Mouse (Mus musculus): Measurements from ENCODE around the gene Cpd.
A peak's percentile ranks its signal among the peaks of the same experiment; 100 is the strongest.

The Cpd gene

DNA sequence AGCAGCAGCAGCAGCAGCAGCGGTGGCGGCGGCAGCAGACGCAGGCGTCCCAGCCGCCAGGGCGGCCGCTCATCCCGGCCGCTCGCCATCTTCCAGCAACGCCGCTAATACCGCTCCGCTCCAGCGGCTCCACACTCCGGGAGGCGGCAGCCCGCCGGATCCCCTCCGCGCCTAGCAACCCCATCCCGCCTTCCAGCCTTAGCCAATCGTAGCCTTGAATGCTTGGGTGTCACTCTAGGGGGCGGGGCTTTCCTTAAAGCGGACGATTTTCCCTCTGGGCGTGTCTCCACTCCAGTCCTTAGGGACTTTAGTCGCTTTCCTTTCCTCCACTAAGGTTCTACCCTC, at the start of gene Cpd:
Gene Cpd (minus strand): TSS at position 141 of the 345 bp plus-strand sequence.
- peak; percentile 66 to 67 for DNase-seq (ENCODE audit: low spot score in 2 of 2)

DNA sequence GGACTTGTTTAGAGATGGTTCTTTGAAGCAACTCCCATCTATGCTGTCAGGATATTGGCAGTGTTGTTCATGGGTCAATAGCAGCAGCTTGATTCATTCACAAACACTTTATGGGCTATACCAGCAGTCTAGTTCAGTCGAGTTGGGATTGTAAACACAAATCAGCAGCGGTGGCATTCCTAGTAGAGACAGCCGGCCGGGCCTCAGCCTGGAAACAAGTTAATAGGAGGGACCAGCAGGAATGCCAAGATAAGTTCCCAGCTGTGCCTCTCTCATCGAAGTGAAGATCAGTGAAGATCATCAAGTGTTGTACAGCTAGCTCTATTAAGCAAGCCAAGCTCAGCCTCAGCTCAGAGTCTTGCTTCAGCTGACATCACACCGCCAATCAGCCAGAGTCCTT, 49.5 kb upstream of the Cpd start:
- DNase-seq (ENCODE audit: low spot score in 2 of 2) = no peak

DNA sequence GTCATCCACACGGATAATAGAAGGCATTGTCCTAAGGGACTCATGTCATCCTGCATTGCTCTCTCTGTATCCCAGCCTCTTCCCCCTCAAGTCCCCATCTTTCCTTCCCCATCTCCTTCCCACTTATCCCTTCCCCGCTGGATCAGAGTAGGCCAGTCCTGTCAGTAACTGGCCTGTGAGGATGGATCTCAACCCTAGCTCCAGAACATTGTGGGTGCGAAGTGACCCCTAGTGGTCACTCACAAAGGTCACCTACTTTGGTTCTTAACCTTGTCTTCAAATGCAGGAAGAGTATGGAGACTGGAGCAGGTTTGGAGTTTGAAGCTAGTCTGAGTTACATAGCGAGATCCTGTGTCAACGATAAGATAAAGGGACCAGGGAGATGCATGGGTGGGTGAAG, 47.4 kb upstream of the Cpd start:
- peak in 1 of 2 experiments; percentile 8 for DNase-seq (ENCODE audit: low spot score in 2 of 2)

DNA sequence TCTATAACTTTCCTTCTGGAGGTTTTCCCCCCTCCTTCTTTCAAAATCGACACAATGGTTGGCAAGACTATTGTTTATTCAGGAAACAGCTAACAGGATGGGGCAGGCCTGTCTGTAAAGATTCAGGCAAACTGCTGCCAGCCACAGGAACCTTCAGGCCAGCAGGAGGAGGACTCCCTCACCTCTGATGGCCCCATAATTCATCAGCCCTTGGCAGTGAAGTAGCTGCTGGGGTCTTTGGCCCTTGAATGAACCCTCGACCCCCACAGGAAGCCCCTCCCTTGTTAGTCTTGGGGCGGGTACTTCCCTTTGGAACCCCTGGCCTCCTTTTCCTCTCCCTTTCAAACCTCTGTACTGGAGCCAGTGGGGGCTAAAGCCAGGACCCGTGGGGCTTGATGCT, 46.8 kb upstream of the Cpd start:
- DNase-seq (ENCODE audit: low spot score in 2 of 2) = no peak

DNA sequence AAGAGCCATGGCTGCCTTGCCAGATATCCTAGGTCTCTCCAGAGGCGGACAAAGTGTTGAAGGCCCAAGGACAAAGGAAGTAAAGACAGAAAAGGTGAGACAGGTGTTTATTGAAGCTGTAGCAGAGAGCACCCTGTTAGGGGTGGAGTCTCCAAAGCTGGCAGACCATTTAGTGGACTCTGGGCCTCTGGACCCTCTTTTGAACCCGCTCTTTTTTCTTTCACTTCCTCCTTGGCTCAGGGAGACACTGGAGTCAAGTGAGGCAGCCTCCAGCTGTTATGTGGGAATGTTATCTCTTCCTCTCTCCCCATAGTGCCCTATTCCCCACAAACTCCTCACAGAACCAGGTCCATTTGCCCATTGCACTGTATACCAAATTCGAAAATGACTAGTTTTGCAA, 46.2 kb upstream of the Cpd start:
- DNase-seq (ENCODE audit: low spot score in 2 of 2) = no peak

DNA sequence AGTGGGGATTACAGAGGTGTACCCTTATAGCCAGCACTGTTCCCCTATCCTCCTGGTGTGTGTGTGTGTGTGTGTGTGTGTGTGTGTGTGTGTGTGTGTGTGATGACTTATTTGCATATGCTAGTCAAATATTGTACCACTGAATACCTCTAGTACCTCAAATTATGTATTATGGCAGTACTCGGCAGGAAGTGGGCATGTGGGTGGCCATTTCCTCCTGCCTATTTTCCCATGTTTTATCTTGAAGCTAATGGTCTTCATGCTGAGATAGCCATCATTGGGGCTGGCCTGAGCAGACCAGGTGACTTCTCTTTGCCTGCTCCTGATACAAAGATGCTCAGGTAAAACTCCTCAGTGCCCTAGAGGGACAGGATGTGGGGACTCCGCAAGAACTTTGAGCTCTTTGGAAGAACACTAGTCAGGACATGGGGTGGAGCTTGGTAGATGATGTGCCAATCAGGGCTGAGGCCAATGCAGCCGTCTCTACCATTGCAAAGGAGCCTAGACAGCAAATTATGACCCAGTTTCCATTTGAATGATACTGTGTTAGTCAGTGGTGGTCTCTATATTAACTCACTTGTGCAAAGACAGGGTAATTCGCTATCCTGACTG, 45.0 kb upstream of the Cpd start:
- no peak for DNase-seq (ENCODE audit: low spot score in 2 of 2)

DNA sequence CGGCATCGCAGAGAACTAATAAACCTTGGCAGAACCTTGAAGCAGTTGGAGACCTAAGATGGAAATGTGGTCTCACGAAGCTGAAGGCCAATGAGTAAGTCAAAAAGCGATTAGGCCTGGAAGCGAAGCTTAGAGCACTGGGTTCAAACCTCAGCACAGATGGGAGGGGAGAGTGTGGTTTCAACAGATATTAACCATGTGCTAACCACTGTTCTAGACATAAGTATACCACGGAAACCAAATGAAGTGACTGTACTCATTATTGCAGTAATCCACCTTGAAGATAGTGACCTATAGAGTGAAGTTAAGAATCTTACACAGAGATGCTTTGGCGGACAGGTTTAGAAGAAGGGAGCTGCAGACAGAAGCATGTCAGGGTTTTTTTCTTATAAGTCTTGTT, 44.4 kb upstream of the Cpd start:
- no peak for DNase-seq (ENCODE audit: low spot score in 2 of 2)

DNA sequence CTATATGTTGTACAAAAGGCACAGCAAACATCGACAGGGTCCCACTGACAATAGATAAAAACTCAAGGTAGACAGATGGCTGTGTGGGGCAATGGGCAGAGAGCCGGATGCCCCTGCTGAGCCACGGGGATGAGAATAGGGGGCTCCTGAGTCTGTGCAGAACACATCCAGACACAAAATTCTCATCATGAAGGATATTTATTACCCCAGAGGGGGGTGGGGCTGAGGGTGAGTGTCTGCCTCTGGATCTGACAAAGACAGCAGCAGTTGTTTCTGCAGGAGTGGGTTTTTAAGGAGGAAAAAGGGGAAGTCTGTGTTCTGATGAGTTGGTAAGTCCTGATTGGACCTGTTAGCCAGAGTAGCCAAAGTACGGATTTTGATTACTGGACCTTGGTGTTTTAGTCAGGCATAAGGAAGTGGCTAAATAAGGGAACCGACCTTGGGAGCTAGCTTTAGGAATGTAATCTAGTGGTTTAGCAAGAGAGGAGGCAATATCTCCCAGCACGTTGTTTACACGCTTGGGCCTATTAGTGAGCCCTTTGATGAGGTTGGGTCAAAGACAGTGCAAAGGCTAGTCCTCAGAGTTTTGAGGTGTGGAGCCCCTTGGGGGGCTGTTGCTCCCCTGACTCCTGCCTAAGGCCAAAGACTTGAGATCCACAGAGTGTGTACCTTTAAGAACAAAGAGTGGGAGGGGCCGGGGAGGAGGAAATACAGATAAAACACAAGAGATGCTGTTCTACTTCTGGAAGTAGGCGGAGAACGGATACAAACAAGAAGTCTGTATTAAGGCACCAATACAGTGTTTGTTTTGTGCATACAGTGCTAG, 42.7 kb upstream of the Cpd start:
- no peak for DNase-seq (ENCODE audit: low spot score in 2 of 2)

DNA sequence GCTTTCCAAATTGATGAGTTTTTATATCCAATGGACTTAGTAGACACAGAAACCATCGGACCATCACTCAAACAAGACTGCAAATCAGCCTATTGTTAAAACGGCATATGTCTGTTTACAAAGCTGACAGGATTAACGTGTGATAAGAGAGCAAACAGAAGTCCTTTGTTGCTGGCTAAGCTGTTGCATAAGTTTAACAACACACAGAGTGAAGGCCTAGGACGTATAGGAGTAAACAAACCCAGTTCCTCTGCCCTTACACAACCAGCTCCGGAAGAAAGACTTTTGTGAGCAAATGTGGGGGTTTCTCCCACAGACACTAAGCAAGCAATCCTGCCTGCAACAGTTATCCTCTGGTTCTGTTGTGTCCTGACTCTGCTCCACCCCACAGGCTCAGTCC, 37.6 kb upstream of the Cpd start:
- DNase-seq (ENCODE audit: low spot score in 2 of 2) = no peak

DNA sequence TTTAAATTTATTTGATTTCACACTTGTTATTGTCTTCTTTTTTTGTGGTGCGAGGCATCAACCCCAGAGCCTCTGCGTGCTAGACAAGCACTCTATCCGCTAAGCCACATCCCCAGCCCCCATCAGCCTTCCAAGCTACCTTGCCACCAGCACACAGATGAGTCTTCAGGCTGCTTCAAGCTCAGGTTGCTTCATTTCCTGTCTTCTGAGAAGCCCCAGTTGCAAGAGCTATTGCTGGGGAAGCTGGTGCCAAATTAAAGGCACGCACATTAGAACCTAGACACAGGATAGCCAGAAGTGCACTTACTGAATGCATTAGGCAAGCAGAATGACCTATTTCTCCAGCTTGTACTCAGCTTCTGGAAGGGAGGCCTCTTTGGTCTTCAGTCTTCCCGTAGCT, 33.0 kb upstream of the Cpd start:
- DNase-seq (ENCODE audit: low spot score in 2 of 2) = no peak

DNA sequence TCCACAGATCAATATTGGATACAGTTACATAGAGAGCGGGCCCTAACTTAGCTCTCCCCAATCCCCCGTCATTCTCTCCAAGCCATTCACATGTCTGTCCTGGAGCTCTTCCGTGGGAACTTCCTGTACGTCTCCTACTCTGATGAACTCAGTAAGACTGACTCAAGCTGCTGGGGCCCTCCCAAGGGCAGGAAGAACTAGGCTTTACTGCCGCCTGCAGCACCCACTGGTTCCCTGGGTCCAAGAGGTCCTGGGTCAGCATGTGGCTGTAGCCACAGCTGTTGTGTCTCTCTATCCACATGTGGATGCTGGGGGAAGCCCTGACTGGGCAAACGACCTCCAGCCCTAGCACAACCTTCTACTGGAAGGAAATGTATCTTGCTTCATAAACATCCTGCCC, 27.9 kb upstream of the Cpd start:
- no peak for DNase-seq (ENCODE audit: low spot score in 2 of 2)

DNA sequence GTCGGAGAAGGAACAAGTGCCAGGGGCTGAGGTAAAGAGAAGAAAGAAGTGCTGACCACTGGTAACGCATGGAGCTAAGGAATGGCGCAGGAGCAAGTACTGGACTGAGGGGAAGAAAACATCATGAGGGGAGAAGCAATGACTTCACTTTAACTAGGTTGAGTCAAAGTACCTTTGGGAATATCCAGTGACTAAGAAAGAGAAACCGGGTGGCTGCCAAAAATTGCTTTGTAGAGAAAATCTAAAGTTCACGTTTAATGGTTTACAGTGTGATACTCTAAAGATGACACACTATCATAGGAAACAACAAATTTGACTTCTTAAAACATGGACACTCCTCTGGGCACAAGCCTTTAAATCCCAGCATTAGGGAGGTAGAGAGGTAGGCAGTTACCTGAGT, 27.0 kb upstream of the Cpd start:
- DNase-seq (ENCODE audit: low spot score in 2 of 2) = no peak

DNA sequence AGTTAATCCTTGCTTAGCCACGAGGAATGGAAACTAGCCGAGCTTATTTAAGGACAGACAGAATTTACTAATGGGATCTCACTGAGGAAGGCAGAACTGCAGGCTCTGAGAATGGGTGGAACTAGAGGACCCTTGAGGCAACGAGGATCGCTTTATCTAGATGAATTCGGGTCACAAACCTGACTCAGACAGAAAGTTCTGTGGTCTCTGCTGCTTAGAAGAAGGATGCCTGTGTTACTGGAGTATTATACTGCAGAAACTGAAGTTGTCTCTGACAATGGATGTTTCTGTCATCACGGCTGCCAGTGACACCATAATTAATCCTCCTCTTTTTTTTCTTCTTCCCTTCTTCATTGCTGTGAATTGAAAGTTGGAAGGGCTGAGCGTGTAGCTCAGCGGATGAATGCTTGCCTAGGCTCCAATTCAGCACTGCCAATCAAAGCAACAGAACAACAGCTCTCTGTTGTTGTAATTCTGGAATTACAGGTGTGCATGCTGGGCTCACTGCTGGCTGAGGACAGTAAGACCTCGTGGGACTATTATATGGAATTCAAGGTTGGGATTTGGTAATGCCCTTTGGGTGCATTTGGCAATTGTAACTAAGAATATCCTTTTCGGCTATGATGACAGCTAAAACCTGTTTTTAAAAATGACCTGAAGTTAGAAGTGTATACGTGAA, 25.9 kb upstream of the Cpd start:
- no peak for DNase-seq (ENCODE audit: low spot score in 2 of 2)

DNA sequence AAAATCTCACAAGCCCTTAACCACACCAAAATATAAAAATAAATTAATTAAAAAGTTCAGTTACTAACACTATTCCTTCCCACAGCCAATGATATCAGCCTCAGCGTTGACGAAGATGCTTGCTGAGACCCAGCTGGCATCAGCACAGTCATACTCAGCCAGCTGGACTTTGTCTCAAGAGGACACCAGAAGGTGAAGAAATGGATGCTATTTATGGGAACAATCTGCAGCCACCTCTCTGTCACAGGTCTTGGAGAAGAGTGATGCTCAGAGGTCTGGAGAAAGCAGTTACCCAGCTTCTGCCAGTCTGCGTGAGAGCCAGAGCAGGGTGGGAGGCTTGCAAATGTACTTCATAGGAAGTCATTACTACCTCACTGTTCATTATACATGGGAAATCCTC, 14.4 kb upstream of the Cpd start:
- no peak for DNase-seq (ENCODE audit: low spot score in 2 of 2)

DNA sequence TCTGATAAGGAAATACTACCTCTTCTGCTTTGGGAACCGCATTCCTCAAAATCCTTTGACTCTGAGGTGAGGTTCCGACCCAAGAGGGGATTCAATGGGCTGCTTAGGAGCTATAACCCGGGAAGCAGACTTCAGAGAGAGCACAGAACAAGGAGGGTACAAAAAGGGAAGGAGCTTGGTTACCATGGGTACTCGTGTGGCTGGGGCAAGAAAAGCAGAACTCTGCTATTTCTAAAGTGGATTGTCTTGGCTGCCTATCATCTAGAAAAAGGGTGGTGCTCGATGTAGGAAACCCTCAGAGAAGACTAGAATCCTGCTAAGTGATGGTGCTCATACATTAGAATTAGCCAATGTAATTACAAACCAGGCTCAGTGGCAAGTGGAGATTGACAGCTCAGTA, 12.4 kb upstream of the Cpd start:
- no peak for DNase-seq (ENCODE audit: low spot score in 2 of 2)

DNA sequence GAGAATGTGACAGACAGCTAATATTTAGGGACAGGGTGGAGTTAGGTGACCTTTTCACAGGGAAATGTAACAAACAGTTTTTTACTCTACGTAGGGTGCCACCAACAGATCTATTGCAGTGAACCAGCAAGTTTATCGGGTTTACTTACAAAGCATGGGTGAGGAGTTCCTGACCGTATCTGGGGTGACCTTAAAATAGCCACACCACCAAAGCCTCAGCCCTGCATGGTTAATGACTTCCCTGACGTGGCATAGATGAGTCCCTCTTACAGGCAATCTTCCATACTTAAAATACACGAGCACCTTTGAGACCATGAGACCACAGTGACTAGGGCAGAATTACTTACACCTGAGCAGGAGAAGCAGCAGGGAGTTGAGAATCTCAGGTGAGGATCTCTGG, 12.0 kb upstream of the Cpd start:
- DNase-seq (ENCODE audit: low spot score in 2 of 2) = no peak

DNA sequence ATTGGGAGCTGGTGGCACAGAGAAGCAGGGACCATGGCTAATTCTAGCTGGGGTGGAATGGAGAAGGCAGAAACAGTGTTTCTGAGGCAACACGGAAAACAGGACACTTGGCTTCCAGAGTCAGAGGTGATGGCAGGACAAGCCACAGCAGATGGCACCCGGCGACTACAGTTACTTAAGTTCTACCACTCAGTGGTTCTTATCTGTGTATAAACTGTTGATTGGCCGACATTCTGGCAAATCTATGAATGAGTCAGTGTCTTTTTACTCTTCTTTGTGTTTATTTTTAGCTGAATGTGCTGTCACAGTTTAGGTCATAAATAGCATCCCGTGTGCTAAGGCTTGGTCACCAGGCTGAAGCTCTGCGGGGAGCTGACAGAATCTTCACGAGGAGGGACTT, 10.3 kb upstream of the Cpd start:
- no peak for DNase-seq (ENCODE audit: low spot score in 2 of 2)

DNA sequence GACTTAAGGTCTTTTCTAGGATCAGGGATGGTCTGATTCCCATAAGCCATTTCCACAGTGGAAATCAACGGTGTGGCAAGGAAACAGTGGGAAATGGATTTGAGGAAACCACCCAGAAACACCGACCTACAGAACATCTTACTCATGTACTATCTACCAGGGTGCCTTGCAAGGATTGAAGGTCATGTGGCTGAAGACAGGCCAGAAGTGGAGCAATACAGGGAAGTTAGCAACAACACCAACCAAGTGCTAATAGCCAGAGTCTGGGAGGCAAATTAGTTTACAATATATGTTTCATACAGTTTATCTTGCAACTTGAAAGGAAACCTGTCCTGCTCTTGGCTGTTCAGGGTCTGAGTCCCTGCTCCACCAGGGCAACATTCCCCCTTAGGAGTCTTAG, 9.8 kb upstream of the Cpd start:
- DNase-seq (ENCODE audit: low spot score in 2 of 2) = no peak

DNA sequence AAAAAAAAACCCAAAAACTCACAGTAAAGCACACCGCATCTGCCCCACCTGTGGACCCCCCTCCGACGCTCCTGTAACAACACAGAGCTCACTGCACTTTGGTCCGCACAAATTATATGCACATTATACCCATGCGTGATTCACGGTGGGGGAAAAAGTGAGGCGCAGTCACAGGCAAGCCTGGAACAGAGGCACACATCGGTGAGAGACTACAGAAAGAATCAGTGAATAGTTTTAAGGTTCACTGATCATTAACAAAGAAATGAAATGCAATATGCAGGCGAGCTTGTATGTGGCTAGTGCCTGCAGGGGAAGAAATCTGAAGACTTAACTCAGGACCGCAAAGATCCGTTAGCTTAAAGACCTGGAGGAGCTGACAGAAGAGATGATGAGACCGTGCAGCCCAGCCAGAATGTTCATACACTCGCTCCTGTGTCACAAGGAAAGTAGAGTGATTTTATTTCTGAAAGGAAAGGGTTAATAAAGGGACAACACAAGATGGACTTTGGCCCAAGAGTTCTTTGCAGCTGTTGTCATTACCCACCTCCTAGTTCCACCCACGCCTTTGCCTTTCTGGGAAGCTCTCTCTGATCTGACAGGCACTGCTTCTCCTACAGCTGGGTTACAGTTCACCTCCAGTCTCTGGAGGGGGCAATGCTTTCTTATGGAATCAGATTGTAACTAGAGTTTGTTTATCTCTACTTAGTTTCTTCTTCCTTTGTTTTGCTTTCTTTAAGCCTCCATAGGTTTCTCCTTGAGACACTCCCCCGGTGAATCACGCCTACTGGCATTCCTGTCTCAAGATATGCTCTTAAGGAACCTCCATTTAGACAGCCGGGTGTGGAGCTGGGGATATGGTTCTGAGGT, 7.9 kb upstream of the Cpd start:
- DNase-seq (ENCODE audit: low spot score in 2 of 2) = no peak

DNA sequence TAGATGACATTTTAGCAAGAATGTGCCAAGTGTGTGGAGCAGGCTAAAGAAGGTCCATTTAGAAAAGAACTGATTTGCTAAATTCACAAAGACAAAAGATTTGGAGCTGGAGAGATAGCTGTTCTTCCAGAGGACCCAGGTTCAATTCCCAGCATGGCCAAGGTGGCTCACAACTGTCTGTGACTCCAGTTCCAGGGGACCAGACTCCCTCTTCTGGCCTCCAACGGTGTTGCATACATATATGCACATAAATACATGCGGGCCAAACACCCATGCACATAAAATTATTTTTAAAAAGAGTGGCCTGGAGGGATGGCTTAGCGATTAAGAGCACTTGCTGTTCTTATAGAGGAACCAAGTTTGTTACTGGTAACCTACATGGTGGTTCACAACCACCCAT, 4.7 kb upstream of the Cpd start:
- no peak for DNase-seq (ENCODE audit: low spot score in 2 of 2)

DNA sequence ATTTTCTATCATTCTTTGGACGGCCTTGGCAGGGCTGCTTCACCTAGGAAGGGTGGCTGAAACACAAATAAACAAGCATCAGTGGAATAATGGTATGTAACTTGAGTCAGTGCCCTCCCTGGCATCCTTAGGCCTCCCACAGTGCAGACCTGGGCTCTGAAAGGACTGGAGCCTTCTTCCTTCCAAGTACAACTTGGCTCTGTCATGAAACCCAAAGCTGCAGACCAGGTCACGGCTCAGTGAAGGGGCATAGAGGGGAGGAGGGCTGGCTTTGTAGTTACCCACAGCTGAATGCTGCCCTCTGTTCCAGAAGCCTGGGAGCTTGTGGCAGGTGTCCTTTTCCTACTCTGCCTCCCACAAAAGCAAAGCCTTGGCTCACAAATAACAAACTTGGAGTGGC, 2.8 kb upstream of the Cpd start:
- no peak for DNase-seq (ENCODE audit: low spot score in 2 of 2)

DNA sequence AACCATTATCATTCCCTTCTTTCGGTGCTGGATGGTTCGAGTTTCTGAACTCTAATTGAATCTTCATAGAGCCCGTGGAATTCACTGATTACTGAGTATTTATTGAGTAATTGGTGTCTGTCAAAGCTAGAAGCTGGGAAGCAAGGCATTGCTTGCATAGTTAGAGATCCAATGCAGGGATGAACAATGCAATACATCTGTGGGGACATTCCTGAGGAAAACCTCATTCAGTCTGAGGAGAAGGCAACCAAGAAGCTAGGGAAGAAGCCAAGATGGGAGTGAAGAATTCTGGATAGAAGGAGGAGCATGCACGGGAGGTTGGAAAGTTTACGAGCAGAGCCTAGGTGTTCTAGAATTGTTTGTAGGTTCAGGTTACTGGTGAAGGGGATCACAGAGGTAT, 1.3 kb upstream of the Cpd start:
- no peak for DNase-seq (ENCODE audit: low spot score in 2 of 2)
